Mouse (Mus musculus) hindbrain, embryonic 13.5 days (tissue): ENCODE results near the gene Gm20908. TPM values are rescaled to one million over a fixed set of nuclear protein-coding genes. Genes with fewer than 3 reads are reported as not detected.
"Not testable (repeated sequence)": the region's sequence is repeated elsewhere in the genome, so short reads cannot be mapped to it uniquely, and the experiment has no call there.

Experiments
- ATAC-seq: fragments of 200-750 bp; cut with Nextera tagmentation; 2 replicates; pipeline ENCODE4 v1.8.0; 2017; ENCODE audit warnings: moderate TSS enrichment; ENCODE audit not compliant: low FRiP score
- H3K27ac ChIP-seq: fragments of 300-500 bp; sonication (generic); 2 replicates; pipeline ENCODE4 v1.5.1; 2015; ENCODE audit warnings: inconsistent platforms, mild to moderate bottlenecking, moderate library complexity
- H3K27me3 ChIP-seq: fragments of 300-500 bp; sonication (generic); 2 replicates; pipeline ENCODE4 v1.6.1; 2015; ENCODE audit warnings: mild to moderate bottlenecking, inconsistent platforms
- H3K36me3 ChIP-seq: fragments of 300-500 bp; sonication (generic); 2 replicates; pipeline ENCODE4 v1.6.1; 2015; ENCODE audit warnings: mild to moderate bottlenecking, inconsistent platforms
- H3K4me1 ChIP-seq: fragments of 300-500 bp; sonication (generic); replicated peaks from 2 replicates; pipeline ENCODE4 v1.6.1; 2015; ENCODE audit warnings: inconsistent platforms
- H3K4me2 ChIP-seq: fragments of 300-500 bp; sonication (generic); 2 replicates; pipeline ENCODE4 v1.6.1; 2015; ENCODE audit warnings: inconsistent platforms, mild to moderate bottlenecking, moderate library complexity
- H3K4me3 ChIP-seq: fragments of 300-500 bp; sonication (generic); 2 replicates; pipeline ENCODE4 v1.5.1; 2015; ENCODE audit warnings: mild to moderate bottlenecking, inconsistent platforms
- H3K9ac ChIP-seq: fragments of 300-500 bp; sonication (generic); 2 replicates; pipeline ENCODE4 v1.6.1; 2015; ENCODE audit warnings: mild to moderate bottlenecking, inconsistent platforms
- H3K9me3 ChIP-seq: fragments of 300-500 bp; sonication (generic); 2 replicates; pipeline ENCODE4 v1.6.1; 2016; ENCODE audit warnings: inconsistent platforms
- WGBS: fragments of 180-500 bp; shearing (Covaris S2); methylation state at CpG from one replicate; pipeline ENCODE4 v1.1.7; 2015; 5-methylcytosine and 5-hydroxymethylcytosine counted together
- polyA plus RNA-seq: library from polyadenylated mRNA; unstranded; fragments of >200 nt; fragmentation: Nextera tagmentation; extraction: Ambion mirVana; gene quantifications from 2 replicates; pipeline ENCODE4 v1.2.1, GENCODE M21; 2015

Gm20908 gene
- not detected in 2 replicates for polyA plus RNA-seq

- H3K27me3 ChIP-seq, H3K4me1 ChIP-seq, ATAC-seq, H3K4me2 ChIP-seq, H3K9me3 ChIP-seq, H3K27ac ChIP-seq, H3K9ac ChIP-seq, H3K36me3 ChIP-seq, H3K4me3 ChIP-seq: not testable (repeated sequence)
- WGBS = no CpG with 5 or more reads among the region's 6 CpGs
Measured at GRCm38 (mm10) chrY:64472966-64473365, at the start of gene Gm20908. Gene Gm20908, plus strand, starts transcription at chrY:64473266.
